12 mouse cellular contexts compared by ENCODE assay signal in the genomic region with DNA sequence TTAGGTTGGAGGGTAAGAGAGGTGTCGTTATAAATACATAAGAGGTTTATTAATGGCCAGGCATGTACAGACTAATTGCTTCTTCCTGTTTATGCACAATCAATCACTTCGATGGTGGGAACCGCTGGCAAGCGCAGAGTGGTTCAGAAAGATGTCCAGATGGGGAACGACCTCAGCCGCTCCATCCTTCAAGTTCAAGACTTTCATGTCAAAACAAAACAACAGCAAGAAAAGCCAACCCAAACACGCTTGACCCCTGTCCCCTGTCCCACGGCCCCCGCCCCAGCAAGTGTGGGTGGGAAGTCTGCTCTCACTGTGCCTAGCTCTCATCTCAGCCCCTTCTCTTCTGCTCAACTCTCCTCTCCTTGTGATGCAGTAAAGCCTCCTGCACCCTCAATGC. TPM values are rescaled to one million over a fixed set of nuclear protein-coding genes. Genes with fewer than 3 reads are reported as not detected.
"Had no signal": no experiment of that assay in that cellular context is flagged by ENCODE, and none has a peak within 500 bp of the region (broad histone marks: within the 10 kb centered on the region; RNA-seq: fewer than 3 reads in every experiment).

No protein-coding gene starts in this region.

- H3K36me3 ChIP-seq: hindbrain, embryonic 15.5 days; limb, embryonic 13.5 days; neural tube, embryonic 13.5 days had no signal

- H3K27ac ChIP-seq: hindbrain, embryonic 15.5 days; layer of hippocampus, adult 2 months; limb, embryonic 13.5 days; liver, embryonic 14.5 days; neural tube, embryonic 13.5 days had no signal

- H3K4me2 ChIP-seq: hindbrain, embryonic 15.5 days; limb, embryonic 13.5 days; midbrain, embryonic 11.5 days; neural tube, embryonic 13.5 days had no signal

- H3K9ac ChIP-seq: hindbrain, embryonic 15.5 days; limb, embryonic 13.5 days; liver, embryonic 14.5 days; neural tube, embryonic 13.5 days had no signal

- H3K4me3 ChIP-seq: hindbrain, embryonic 15.5 days; layer of hippocampus, adult 2 months; limb, embryonic 13.5 days; neural tube, embryonic 13.5 days had no signal

- H3K9me3 ChIP-seq: hindbrain, embryonic 15.5 days; limb, embryonic 13.5 days; neural tube, embryonic 13.5 days had no signal

- DNase-seq: kidney, postnatal 36 days; retina, postnatal 1 day; right cerebral cortex, postnatal 4 days; thymus, postnatal 4 days had no signal

RNA-seq across cellular contexts. Expression of gene Epha8, which starts 4.0 kb away (rescaled TPM):
- total RNA-seq: liver, adult 2 months; megakaryocyte, adult 5-6 weeks had no signal
- polyA plus RNA-seq: liver, adult 2 months had no signal
